Mouse (Mus musculus) stomach, embryonic 14.5 days (tissue): Measurements from ENCODE around the gene Iqub. TPM values are rescaled to one million over a fixed set of nuclear protein-coding genes. Genes with fewer than 3 reads are reported as not detected.

Experiments used
- ATAC-seq: fragments of 200-750 bp; cut with Nextera tagmentation; 2 replicates; pipeline ENCODE4 v1.8.0; 2017; ENCODE audit warnings: low read depth, moderate TSS enrichment; ENCODE audit not compliant: insufficient number of reproducible peaks, insufficient read depth, low FRiP score
- H3K27ac ChIP-seq: fragments of 300-500 bp; sonication (generic); 2 replicates; pipeline ENCODE4 v1.5.1; 2014; ENCODE audit warnings: mild to moderate bottlenecking, low read length, moderate library complexity, mixed read lengths
- H3K27me3 ChIP-seq: fragments of 300-500 bp; sonication (generic); 2 replicates; pipeline ENCODE4 v1.6.1; 2014; ENCODE audit warnings: low read length, control low read depth, mixed read lengths; ENCODE audit not compliant: control insufficient read depth, insufficient read depth
- H3K36me3 ChIP-seq: fragments of 300-500 bp; sonication (generic); 2 replicates; pipeline ENCODE4 v1.6.1; 2014; ENCODE audit warnings: mild to moderate bottlenecking, control low read depth, low read length, moderate library complexity, mixed read lengths; ENCODE audit not compliant: control insufficient read depth, insufficient read depth
- H3K4me1 ChIP-seq: fragments of 300-500 bp; sonication (generic); 2 replicates; pipeline ENCODE4 v1.6.1; 2014; ENCODE audit warnings: low read length, control low read depth, mixed read lengths; ENCODE audit not compliant: control insufficient read depth, insufficient read depth
- H3K4me2 ChIP-seq: fragments of 300-500 bp; sonication (generic); replicated peaks from 2 replicates; pipeline ENCODE4 v1.6.1; 2014; ENCODE audit warnings: low read depth, low read length, control low read depth
- H3K4me3 ChIP-seq: fragments of 300-500 bp; sonication (generic); 2 replicates; pipeline ENCODE4 v1.5.1; 2014; ENCODE audit warnings: low read depth, low read length, control low read depth
- H3K9ac ChIP-seq: fragments of 300-500 bp; sonication (generic); replicated peaks from 2 replicates; pipeline ENCODE4 v1.6.1; 2014; ENCODE audit warnings: low read depth, mild to moderate bottlenecking, control low read depth, low read length, moderate library complexity, mixed read lengths
- H3K9me3 ChIP-seq: fragments of 300-500 bp; sonication (generic); 2 replicates; pipeline ENCODE4 v1.6.1; 2016; ENCODE audit warnings: low read depth, low read length, control low read depth; ENCODE audit not compliant: control insufficient read depth
- WGBS: fragments of 180-500 bp; shearing (Covaris S2); extraction: QIAGEN DNeasy Blood & Tissue Kit; methylation state at CpG from one replicate; pipeline ENCODE4 v1.1.7; 2014; 5-methylcytosine and 5-hydroxymethylcytosine counted together
- polyA plus RNA-seq: library from polyadenylated mRNA; unstranded; fragments of >200 nt; fragmentation: Nextera tagmentation; extraction: Ambion mirVana; gene quantifications from 2 replicates; pipeline ENCODE4 v1.2.1, GENCODE M21; 2014

Gene Iqub
- polyA plus RNA-seq, 1 experiment from 2014 or later: not detected

DNA sequence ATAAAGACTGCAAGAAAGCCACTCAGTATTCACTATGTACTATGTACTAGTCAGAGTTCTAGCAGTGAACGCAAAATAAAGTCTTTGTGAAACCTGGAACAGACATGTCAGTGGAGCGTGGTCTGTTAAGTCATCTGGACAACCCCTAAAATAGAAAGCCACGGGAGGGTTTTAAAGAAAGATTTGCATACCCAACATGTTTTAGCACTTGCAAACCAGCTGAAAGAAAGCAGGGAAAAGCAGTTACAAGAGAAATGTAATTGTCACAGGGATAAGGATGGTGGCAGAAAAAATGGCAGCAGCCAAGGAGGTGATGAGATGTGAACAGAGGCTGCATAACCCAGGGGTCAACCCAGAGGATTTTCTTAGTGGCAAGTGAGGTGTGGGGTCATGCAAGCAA lies 10.8 kb upstream of the Iqub start:
- Histone ChIP-seq H3K4me3 (no peak overlapping the region), H3K36me3 (peaks cover 11% of the 10 kb centered on the region), H3K9me3 (no peaks in the 10 kb centered on the region), H3K4me2 (no peak overlapping the region), H3K27ac (no peak overlapping the region), H3K9ac (no peak overlapping the region), H3K27me3 (no peaks in the 10 kb centered on the region), H3K4me1 (peaks cover 9% of the 10 kb centered on the region; the same call in 1 of the 2 replicates)
- 88% methylated on average over 3 of the region's 3 CpGs for WGBS
- no peak for ATAC-seq

DNA sequence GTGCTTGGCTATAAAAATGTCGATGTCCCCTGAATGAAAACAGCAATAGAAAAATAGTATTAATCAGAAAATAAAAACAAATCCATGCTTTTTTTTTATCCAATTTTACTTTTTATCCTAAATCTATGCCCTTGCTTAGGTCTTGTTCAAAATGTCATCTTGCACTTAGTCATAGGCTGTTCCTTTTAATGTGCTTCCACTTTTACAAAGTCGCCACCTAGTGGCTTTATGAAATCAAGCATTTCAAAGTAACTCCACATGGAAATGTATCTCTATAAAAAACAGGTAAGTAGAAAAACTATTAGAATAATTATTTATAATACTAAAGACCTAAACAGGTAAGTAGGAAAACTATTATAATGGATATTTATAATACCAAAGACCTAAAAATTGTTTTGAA lies 1.3 kb upstream of the Iqub start:
- H3K4me3 ChIP-seq: no peak overlapping the region
- no peaks in the 10 kb centered on the region for H3K9me3 ChIP-seq
- ATAC-seq: no peak
- no peak overlapping the region for H3K27ac ChIP-seq
- no peaks in the 10 kb centered on the region for H3K27me3 ChIP-seq
- H3K4me2 ChIP-seq: no peak overlapping the region
- 43% methylated on average over 2 of the region's 2 CpGs for WGBS
- H3K36me3 ChIP-seq: peaks cover 7% of the 10 kb centered on the region; the same call in 1 of the 2 replicates
- no peak overlapping the region for H3K9ac ChIP-seq
- peaks cover 6% of the 10 kb centered on the region; the same call in 1 of the 2 replicates for H3K4me1 ChIP-seq

DNA sequence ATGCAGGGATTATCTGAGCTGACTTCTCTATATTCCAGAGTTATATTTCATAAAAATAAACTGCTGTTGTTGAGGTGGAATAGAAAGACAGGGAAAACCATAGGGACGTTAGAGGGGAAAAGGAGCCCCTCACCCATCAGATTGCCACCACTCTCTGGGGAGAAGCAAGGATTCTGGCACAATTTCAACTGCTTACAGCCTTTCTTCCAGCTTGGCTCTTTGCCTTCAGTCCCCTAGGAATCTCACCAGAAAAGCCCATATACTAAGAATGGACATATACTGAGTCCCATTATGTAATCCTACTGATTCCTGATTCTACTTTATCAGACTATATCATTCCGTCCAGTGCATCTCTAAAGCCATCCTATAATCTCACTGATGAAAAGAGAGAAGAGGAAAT lies 10.7 kb downstream of the Iqub start:
- Histone ChIP-seq H3K9me3 (no peaks in the 10 kb centered on the region), H3K27ac (no peak overlapping the region), H3K4me1 (no peaks in the 10 kb centered on the region), H3K4me3 (no peak overlapping the region), H3K36me3 (no peaks in the 10 kb centered on the region), H3K4me2 (no peak overlapping the region), H3K9ac (no peak overlapping the region), H3K27me3 (no peaks in the 10 kb centered on the region)
- WGBS: 85% methylated on average over 2 of the region's 2 CpGs
- ATAC-seq: no peak

DNA sequence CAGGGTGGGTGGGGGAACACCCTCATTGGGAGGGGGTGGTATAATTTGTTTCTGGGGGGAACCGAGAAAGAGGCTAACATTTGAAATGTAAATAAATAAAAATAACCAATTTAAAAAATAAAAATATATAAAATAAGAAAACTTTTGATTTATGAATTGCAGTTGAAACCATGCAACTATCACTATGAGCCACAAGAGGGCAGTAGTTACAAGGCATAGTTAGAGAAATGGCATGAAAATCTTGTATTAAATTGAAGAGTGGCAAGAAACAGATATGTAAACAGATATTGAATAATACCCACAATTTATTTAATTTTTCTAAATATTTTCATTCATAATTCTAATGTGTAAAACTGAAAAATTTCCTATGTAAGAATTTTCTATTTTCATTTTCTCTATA lies 24.5 kb downstream of the Iqub start:
- Histone ChIP-seq H3K4me3 (no peak overlapping the region), H3K27me3 (no peaks in the 10 kb centered on the region), H3K36me3 (no peaks in the 10 kb centered on the region), H3K9ac (no peak overlapping the region), H3K4me2 (no peak overlapping the region), H3K9me3 (no peaks in the 10 kb centered on the region), H3K27ac (no peak overlapping the region), H3K4me1 (no peaks in the 10 kb centered on the region)
- ATAC-seq: no peak
- 7% methylated on average over 1 of the region's 1 CpGs for WGBS

DNA sequence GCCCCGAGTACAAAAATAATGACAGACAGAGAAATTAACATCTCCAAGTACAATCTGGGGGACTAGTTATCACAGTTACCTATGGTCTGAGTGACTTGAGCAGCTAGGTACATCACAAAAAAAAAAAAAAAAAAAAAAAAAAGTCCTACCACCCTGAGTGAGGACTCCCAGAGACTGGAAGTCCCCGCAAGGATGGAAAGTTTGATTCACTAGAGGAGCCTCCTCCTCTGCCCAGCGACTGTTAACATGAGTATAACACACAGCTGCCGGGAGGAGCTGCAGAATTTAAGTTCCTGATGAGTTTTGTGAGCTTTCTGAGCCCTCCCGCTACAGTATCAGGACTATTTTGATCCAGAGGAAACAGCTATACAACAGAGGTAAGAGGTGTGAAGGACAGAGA lies 28.3 kb downstream of the Iqub start:
- ATAC-seq: no peak
- WGBS: 72% methylated on average over 5 of the region's 5 CpGs

DNA sequence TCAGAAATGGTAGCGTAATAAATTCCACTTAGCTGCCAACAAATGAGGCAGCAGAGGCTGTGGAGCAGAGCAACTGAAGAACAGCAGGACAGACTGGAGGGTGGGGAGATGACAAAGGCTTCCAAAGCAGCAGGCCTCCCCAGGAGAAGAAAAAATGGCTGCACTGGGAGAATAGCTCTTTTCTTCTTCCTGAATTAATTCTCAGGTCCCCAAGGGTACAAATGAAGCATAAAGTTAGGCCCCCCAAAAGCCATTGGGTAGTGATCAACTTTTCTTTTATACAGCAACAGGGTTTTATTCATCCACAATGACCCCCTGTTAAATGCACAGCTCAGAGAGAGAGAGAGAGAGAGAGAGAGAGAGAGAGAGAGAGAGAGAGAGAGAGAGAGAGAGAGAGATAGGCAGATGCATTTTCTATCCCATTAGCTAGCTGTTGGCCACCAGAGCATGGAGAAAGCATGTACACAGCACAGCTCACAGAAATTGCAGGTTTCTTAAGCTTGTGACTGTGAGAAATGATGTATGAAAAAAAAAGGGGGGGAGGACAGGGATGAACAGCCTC lies 44.2 kb downstream of the Iqub start:
- no peaks in the 10 kb centered on the region for H3K4me1 ChIP-seq
- no peak overlapping the region for H3K27ac ChIP-seq
- H3K27me3 ChIP-seq: no peaks in the 10 kb centered on the region
- no peaks in the 10 kb centered on the region for H3K36me3 ChIP-seq
- WGBS: 77% methylated on average over 1 of the region's 1 CpGs
- no peak overlapping the region for H3K4me3 ChIP-seq
- H3K9ac ChIP-seq: no peak overlapping the region
- no peak for ATAC-seq
- H3K4me2 ChIP-seq: no peak overlapping the region
- H3K9me3 ChIP-seq: no peaks in the 10 kb centered on the region

More for the DNA sequence above, 28.3 kb downstream of the Iqub start:
- H3K4me1 ChIP-seq: no peaks in the 10 kb centered on the region
- no peak overlapping the region for H3K27ac ChIP-seq
- H3K27me3 ChIP-seq: no peaks in the 10 kb centered on the region
- H3K9me3 ChIP-seq: no peaks in the 10 kb centered on the region
- H3K36me3 ChIP-seq: no peaks in the 10 kb centered on the region
- no peak overlapping the region for H3K4me2 ChIP-seq
- H3K9ac ChIP-seq: no peak overlapping the region
- no peak overlapping the region for H3K4me3 ChIP-seq

DNA sequence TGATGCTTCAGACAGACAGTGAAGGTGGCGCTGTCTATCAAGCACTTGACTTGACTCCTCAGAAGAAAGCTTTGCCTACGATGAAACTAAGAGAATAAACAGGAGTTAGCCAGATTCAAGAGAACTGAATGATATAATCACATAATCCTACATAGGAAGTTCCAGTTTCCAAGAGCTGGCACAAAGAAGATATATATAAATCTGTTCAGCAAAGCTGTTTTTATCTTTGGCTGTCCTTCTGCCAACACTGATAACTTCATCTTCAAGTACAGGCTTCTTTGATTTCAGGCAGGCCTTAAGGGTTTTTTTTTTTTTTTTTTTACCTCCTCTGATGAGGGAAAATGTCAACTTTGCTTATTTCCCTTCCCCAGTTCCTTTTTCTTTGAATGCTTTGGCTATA lies 44.7 kb downstream of the Iqub start:
- no peak for ATAC-seq
- H3K27me3 ChIP-seq: no peaks in the 10 kb centered on the region
- H3K4me3 ChIP-seq: no peak overlapping the region
- H3K36me3 ChIP-seq: no peaks in the 10 kb centered on the region
- no peak overlapping the region for H3K27ac ChIP-seq
- H3K4me1 ChIP-seq: no peaks in the 10 kb centered on the region
- 84% methylated on average over 2 of the region's 2 CpGs for WGBS
- H3K9me3 ChIP-seq: no peaks in the 10 kb centered on the region
- no peak overlapping the region for H3K4me2 ChIP-seq
- no peak overlapping the region for H3K9ac ChIP-seq

DNA sequence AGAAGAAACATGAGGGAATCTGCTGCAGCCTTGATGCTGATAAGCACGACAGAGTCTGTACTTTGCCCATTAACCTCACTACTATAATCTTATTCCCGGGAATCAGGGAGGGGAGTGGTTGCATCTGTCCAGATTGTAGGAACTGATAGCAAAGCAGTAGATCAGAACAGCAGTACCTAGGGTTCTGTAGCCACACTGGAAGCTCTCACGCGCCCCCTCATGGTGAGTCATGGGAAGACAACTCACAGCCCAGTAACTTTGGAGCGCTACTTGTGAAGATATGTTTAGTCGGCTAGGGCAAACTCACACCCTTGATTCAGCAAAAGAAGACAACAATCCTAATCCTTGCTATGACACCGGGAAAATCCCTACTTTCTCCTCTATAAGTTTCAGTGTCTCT lies 58.8 kb downstream of the Iqub start:
- H3K36me3 ChIP-seq: no peaks in the 10 kb centered on the region
- WGBS: 34% methylated on average over 7 of the region's 7 CpGs
- no peak overlapping the region for H3K9ac ChIP-seq
- H3K4me2 ChIP-seq: no peak overlapping the region
- no peaks in the 10 kb centered on the region for H3K4me1 ChIP-seq
- no peak for ATAC-seq
- H3K4me3 ChIP-seq: no peak overlapping the region
- no peaks in the 10 kb centered on the region for H3K27me3 ChIP-seq
- no peak overlapping the region for H3K27ac ChIP-seq
- no peaks in the 10 kb centered on the region for H3K9me3 ChIP-seq
